Comparison of ENCODE assay signal across 22 mouse cellular contexts in genomic region chr11:34762125-34762524, GRCm38 (mm10). TPM values are rescaled to one million over a fixed set of nuclear protein-coding genes. Genes with fewer than 3 reads are reported as not detected.
DNase-seq lines count a peak whose midpoint lies in the region; ATAC-seq lines count a peak whose summit lies in the region.
"Had no signal": no experiment of that assay in that cellular context is flagged by ENCODE, and none has a peak within 500 bp of the region (broad histone marks: within the 10 kb centered on the region; RNA-seq: fewer than 3 reads in every experiment).

No protein-coding gene starts in this region.

- peak; percentile 66 for DNase-seq in A20 (ENCODE audit: low read depth, low spot score)
- peak; percentile 86 for DNase-seq in induced T-regulatory cell, adult 2 months (ENCODE audit: low read depth)
- peak; percentile 46 for DNase-seq in naive thymus-derived CD4-positive, alpha-beta T cell, adult 2 months (ENCODE audit: low read depth)
- no peak for DNase-seq in urinary bladder, postnatal 4 days (ENCODE audit: low spot score in 2 of 2)
- DNase-seq in thymus, postnatal 4 days: no peak
- DNase-seq in adrenal gland, postnatal 4 days (ENCODE audit: low spot score in 2 of 2): no peak
- DNase-seq: adrenal gland, adult 2 months; adrenal gland, postnatal 36 days; cerebellum, adult 8-10 months; cerebellum, postnatal 25 days; gastrocnemius, postnatal 14 days; heart, adult 18-20 months; heart, postnatal 4 days; kidney, adult 11 months; kidney, postnatal 25 days; left cerebral cortex, postnatal 4 days; liver, postnatal 0 days; lung, postnatal 4 days had no signal

- ATAC-seq in CD4-positive, CD25-positive, alpha-beta regulatory T cell, adult 4 months: peak; percentile 80
- ATAC-seq: forebrain, embryonic 14.5 days; liver, embryonic 12.5 days; liver, postnatal 0 days; midbrain, embryonic 16.5 days had no signal

RNA-seq across cellular contexts. Expression of gene Dock2, which starts 21.6 kb away (rescaled TPM):
- polyA plus RNA-seq in CD4-positive, CD25-positive, alpha-beta regulatory T cell, adult 4 months (2017; shearing (Covaris generic)): 100 to 1,000 TPM; 247 to 339 TPM
- total RNA-seq in adrenal gland, postnatal 4 days (2021): 1 to 10 TPM; 3.4 to 4.4 TPM

Comparison
In these comparisons a context has a peak if more than half of its experiments do, and no peak if none do; other contexts are left out.
1. DNase-seq: peak in A20 (single experiment), induced T-regulatory cell, adult 2 months (single experiment) and naive thymus-derived CD4-positive, alpha-beta T cell, adult 2 months (single experiment); none in urinary bladder, postnatal 4 days (0 of 2), thymus, postnatal 4 days (single experiment) and adrenal gland, postnatal 4 days (0 of 2).